Mouse (Mus musculus) left cerebral cortex, postnatal 25 days (tissue): Measurements from ENCODE around the gene Krt17. TPM values are rescaled to one million over a fixed set of nuclear protein-coding genes. Genes with fewer than 3 reads are reported as not detected.
"Not testable (repeated sequence)": the region's sequence is repeated elsewhere in the genome, so short reads cannot be mapped to it uniquely, and the experiment has no call there.

Source experiments
- DNase-seq, 2 experiments: peaks; one replicate each; pipeline ENCODE4 v3.0.0; 2022; ENCODE audit warnings: low spot score in 2 of 2, mixed read lengths in 1 of 2
- intact Hi-C: fragments of 180-260 bp; cut with DNase I; formaldehyde crosslinking; loops from one replicate; pipeline ENCODE4 v1.15.1; 2025
- total RNA-seq, 2 experiments: library from RNA; stranded (reverse); gene quantifications; 2 replicates each; pipeline ENCODE4 v1.2.3; 2021

Gene Krt17
- total RNA-seq, 2 experiments from 2014 or later = 0.30 TPM; not detected in 1

DNA sequence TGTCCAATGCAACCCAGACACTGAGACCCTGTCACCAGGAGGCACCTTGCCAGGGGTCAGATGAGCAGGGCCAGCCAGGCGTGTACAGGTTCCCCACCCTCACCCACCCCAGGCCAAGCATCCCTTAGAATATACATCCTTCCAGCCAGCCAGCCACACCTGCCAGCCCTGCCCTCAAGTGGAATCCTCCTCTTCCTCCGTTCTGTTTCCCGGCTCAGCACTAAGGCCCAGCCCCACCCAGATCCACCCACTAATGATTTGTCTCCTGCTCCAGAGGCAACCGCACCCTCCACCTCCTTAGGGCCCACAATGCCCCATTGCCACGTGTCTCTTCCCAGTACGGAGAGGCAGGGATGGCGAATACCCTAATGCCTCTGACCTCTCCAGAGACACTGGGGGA is 13.9 kb upstream of the Krt17 start:
- no peak for DNase-seq
- intact Hi-C loops = no loop called here

DNA sequence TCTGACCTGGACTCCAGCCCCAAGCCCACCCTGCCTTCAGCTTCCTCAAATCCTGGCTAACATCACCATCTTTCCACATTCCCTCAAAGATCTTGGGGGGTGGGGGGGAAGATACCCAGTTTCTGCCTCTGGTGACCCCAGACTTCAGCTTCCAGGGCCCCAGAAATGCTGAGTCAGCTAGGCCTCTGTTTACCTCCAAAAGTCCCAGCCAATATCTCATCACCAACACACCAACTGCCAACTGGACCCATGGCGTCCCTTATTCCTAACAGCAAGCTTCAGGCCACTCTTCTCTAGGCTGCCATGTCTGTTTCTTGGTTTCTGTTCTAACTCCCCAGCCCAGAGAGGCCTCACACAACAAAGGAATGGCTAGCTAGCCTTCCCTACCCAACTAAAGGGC is 11.0 kb upstream of the Krt17 start:
- no peak for DNase-seq
- intact Hi-C loops = no loop called here

DNA sequence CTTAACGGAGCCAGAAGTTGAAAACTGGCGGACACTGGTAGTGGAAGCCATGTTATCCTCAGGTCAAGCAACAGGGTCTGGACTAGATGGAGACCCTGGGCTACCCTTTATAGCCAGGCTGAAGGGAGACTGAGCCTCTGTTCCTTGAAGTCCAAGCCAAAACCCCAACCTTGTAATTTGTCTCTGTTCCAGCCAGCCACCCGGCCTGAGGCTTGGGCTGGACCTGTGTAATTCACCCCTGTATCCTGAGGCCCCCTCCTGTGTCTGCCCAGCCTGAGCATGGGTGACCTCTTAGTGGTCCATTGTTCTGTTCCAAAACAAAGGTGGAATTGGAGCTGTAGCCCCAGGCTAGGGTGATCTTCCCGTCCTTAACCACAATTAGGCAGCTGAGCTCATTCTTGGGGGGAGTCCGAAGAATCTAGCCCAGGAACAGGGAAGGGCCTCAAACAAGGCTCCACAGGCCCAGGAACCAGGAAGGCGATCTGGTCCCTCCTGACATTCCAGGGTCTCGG is 9.0 kb upstream of the Krt17 start, which contains the start of gene Krt42:
Gene Krt42 (minus strand): TSS at position 51 of the 512 bp plus-strand sequence.
- DNase-seq = no peak
- intact Hi-C loops = no loop called here

DNA sequence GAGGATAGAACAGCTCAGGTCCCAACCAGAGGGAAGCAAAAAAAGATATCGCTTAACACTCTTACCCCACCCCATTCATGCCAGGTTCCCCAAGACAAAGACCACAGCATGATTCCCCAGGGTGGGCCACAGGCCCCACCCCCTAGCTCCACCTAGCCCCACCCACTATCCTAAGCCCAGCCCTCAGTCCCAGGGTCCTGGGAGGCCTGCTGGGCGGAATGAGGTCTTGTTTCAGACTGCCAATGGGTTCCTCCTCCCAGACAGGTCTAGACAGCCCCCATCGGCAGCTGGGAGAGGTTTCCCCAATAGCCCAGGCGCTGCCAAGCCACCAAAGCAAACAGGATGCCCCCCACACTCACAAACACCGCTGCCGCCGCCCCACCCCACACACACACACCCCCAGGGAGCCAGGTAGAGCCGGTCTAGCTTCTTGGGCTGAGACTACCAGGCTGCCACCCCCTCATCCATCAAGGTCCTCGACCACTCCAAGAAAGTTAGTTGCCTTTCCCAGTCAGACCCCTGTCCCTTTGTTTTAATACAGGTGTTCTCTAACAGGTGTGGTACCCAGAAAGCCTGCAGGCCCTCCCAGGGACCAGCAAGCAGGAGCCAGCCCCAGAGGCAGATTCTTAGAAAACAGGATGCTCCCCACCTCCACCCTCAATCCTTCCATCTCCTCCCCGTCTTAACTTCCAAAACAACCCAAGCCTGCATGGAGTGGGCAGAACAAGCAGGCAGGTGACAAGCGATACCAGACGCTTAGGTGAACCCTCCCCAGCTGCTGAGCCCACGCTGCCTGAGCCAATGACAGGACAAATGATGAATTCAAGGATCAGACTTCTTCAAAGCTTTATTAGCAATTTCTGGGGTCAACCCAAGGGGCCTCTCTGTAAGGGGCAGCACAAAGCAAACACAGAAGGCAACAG is 1.5 kb upstream of the Krt17 start:
- intact Hi-C loops = no loop called here

DNA sequence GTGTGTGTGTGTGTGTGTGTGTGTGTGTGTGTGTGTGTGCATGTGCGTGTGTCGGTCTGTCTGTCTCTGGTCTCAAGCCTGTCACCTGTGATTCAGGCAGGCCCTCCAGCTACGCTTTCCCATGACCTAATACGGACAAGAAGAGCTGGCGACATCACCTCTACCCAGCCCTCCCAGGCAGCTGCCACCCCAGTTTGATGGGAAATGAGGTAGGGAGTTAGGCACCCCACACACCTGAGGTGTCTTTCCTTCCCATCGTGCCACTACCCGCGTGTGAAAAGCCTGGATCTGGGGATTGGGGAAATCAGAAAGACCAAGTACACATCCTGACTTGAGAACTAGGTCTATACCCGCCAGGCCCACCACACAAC is 391 bp upstream of the Krt17 start:
- intact Hi-C loops = no loop called here
- DNase-seq = no peak

More for the DNA sequence above, 1.5 kb upstream of the Krt17 start:
- no peak for DNase-seq

DNA sequence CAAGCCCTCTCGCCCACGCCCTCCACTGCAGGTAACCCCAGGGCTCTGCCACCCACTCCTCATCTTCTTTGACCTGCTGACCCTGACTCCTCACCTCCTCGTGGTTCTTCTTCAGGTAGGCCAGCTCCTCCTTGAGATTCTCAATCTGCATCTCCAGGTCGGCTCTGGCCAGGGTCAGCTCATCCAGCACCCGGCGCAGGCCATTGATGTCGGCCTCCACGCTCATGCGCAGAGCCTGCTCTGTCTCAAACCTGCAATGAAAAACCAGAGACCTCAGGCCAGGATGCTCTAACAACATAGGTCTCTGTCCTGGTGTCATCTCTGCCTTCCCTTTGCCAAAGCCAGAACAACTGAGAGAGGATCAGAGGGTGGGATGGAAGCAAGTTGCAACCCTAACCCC is 1.8 kb downstream of the Krt17 start:
- no peak for DNase-seq

DNA sequence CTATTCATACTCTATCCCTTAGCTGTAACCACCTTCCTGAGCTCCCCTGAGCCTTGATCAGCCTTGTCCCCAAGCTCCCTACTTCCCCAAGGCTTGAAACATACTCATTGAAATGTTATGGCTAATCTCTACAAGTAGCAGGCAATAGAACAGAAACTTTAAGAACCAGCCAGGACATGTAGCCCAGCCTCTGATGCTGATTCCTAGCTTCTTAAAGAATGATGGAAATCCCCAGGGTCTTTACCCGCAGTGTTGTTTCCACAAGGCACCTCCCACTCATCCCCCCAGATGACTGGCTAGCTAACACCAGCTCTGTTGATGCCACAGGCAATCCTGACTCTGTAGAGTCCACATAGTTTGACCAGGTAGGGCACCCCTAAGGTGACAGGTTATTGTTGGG is 2.9 kb downstream of the Krt17 start:
- DNase-seq = no peak

More for the DNA sequence above, 1.8 kb downstream of the Krt17 start:
- intact Hi-C loops = no loop called here

DNA sequence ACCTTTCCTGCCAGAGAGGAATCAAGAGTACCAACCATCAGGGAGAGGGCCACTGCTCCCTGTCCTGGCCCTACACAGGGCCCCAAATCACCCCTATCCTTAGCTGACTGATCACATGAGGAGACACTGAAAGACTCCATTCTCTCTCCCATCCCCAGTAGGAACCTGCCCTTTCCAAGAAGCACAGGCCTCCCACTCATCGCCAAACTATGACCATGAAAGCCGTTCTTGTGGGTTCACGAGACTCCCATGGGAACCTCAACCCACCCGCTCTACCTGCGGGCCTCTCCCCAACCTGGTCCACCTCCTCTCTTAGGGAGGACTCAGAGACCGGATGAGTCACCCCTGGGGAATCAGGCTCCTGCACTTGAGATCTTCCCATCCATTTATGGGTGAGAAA is 5.3 kb downstream of the Krt17 start:
- intact Hi-C loops = no loop called here
- no peak for DNase-seq

More for the DNA sequence above, 2.9 kb downstream of the Krt17 start:
- intact Hi-C loops = no loop called here

DNA sequence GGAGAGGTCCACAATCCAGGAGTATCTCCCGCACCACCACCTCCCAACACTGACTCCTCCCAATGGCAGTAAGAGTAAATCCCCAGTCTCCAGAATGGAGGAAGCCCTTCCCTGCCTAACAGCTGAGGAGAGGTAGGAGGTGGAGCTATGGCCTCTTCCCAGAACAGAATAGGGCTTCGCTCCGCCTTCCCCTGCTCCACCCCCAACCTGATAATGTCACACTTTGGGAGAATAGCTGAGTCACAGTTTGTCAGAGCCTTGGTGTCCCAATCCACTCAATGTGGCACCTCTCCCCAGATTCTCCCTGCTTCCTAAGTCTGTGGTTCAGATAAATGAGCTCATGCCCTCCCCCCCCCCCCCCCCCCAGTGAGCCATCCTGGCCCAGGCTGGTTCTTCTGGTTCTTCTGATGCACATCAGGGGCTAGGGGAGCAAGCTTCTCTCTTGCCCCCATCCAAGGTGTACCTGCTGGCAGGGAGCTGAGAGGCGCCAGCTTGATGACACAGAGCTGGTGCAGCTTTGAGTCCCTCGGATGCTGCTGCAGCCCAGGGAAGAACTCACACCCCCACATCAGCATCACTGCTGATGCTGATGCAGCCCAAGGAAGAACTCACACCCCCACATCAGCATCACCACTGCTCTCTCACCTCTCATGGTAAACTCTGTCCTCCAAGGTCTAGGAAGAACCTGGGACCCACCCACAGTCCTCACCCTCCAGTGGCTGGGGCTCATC is 6.3 kb downstream of the Krt17 start:
- intact Hi-C loops = no loop called here
- DNase-seq = peak in 1 of 2 experiments; percentile 38

DNA sequence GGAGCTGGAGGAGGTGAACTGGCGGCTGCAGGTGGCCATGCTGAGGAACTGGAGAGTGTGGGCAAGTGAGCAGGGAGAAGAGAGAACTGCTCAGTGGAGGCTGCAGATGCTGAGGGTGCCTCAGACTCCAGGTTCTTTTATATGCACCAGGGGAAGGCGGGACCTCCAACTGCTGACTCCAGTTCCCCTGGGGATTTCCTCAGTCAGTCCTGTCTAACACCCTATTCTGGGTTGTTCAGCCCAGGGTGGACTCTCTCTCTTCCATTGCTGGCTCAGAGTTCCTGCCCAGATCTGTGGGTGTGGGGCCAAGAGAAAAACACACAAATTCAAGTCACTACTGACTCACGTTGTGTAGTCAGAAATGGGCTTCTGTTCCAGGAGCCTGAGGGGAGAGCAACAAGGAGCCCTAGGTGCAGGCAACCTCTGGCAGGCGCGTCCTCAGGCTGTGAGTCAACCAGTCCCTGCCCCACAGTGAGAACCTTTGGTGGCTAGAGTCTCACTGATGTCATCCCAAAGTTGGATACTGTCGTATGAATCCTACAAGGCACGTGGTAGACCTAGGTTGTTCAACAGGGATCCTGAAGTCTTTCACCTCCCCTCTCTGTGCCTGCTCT is 11.9 kb downstream of the Krt17 start, which contains the start of gene Krt16:
Gene Krt16 (minus strand): TSS at position 51 of the 614 bp plus-strand sequence.
- DNase-seq = no peak
- intact Hi-C loops = loop anchor here (2.0 kb wide), 1 partner anchor 16 kb away; no protein-coding TSS in a partner anchor

DNA sequence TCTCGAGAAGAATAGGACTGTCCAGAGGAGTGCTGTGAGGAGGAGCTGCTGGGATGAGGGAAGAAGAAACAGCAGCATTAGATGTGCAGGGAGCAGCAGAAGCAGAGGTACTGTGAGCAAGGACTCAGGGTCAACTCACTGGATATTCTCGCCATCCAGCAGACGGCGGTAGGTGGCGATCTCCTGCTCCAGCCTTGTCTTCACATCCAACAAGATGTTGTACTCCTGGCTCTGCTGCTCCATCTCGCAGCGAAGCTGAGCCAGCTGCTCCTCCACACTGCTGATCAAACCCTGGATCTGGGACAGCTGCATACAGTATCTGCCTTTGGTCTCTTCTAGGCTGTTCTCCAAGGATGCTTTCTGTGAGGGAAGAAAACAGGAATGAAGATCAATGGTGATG is 14.4 kb downstream of the Krt17 start:
- DNase-seq, intact Hi-C loops: not testable (repeated sequence)

DNA sequence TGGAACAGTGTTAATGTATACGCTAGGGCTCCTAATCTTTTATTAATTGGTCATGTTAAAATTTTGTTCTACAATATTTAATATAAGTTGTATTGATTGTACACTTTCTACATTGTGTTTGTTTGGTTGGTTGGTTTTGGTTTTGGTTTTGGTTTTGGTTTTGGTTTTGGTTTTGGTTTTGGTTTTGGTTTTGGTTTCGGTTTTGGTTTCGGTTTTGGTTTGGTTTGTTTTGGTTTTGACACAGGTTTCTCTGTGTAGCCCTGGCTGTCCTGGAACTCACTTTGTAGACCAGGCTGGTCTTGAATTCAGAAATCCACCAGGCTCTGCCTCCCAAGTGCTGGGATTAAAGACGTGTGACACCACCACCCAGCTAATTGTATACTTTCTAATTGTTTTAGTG is 20.6 kb downstream of the Krt17 start:
- intact Hi-C loops, DNase-seq: not testable (repeated sequence)

DNA sequence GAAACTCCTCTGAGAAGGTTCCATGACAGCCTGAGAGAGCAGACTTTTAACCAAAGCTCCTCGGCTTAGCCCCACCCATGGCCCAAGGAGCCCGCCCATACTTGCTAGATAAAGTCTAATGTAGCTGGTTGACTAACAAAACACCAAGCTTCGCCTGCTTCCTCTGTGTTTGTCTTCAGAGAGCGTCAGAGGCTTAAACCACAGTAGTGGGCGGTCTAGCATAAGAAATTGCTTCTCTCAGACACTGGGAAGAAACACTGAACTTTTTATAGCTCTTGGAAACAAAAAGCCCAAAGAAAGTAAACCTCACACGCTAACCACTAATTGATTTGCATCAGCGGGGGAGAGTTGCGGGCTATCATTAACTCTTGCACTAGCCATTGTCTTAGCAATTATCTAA is 39.1 kb downstream of the Krt17 start:
- intact Hi-C loops = no loop called here
- peak; percentile 13 to 53 for DNase-seq

DNA sequence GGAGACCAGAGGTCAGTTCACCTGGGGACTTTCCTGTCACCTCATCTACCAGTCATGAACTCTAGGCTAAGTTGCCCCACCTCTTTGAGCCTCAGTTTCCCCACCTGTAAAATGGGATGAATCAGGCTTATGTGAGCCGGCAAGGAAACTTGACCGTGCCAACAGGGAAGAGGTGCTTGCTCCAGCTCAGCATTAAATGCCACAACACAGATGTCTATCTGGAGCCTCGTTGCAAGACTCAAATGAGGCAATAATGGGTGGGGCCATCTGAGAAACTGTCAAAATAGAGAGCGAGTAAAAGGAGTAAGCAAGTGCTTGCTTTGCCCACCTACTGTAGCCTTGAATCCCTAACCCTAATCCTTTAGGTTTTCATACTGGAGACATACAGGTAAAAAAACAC is 41.5 kb downstream of the Krt17 start:
- intact Hi-C loops = no loop called here
- DNase-seq = no peak

DNA sequence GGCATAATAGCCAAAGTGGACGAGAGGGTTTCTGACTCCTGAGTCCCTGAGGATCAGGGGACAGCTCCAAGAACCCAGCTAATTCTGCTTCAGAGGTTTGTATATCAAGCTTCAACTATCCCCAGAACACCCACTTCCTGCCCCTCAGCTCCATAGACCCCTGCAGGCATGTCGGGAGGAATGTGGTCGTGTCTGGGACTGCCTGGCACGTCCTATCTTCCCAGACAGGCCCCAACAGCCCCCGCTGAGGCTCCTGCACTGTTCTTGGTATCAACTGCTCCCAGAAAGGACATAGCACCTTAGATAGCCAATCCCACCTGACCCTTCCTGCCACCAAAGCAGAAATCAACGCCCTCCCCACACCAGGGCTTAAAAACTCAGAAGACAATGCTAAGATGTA is 52.3 kb downstream of the Krt17 start:
- no peak for DNase-seq
- intact Hi-C loops = no loop called here

DNA sequence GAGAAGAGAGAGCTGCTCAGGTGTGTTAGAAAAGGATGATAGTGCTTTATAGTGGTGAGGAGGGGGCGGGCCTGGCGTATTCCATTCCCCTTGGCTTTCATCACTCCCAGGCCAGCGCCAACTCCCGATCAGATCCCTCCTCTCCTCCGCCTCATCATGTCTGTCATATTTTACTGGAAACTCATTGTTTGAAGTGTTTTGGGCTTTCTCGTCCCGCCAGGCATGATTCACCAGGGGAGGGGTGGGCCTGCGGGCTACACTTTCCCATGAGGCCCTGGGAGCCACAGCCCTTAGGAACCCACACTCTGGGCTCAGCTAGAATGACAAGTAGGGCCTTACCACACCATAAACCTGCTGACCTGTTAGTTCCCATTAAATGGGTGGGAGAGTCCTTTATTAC is 53.3 kb downstream of the Krt17 start, which contains the start of gene Krt14:
Gene Krt14 (minus strand): TSS at position 51 of the 400 bp plus-strand sequence.
- intact Hi-C loops = no loop called here
- DNase-seq = no peak
